Mouse (Mus musculus) brown adipose tissue, adult 24 weeks (tissue): Measurements from ENCODE around the gene Atat1. TPM values are rescaled to one million over a fixed set of nuclear protein-coding genes. Genes with fewer than 3 reads are reported as not detected.

Experiments used
- H3K27ac ChIP-seq: fragments of 200-500 bp; replicated peaks from 2 replicates; pipeline ENCODE4 v1.5.1; 2012; ENCODE audit warnings: low read depth, mild to moderate bottlenecking, low read length
- H3K4me1 ChIP-seq: fragments of 200-500 bp; 2 replicates; pipeline ENCODE4 v1.6.1; 2012; ENCODE audit warnings: low read length, mixed read lengths; ENCODE audit not compliant: control insufficient read depth, insufficient read depth, insufficient read length
- H3K4me3 ChIP-seq: fragments of 200-500 bp; 2 replicates; pipeline ENCODE4 v1.5.1; 2012; ENCODE audit warnings: low read depth, mild to moderate bottlenecking, low read length, moderate library complexity; ENCODE audit not compliant: insufficient read depth
- polyA plus RNA-seq: library from polyadenylated mRNA; stranded (reverse); fragments of >200 nt; gene quantifications from 2 replicates; pipeline ENCODE4 v1.2.4, GENCODE M21; 2012; ENCODE audit not compliant: missing spikeins, insufficient read depth, insufficient read length

Gene Atat1
- polyA plus RNA-seq, 1 experiment = 42.2 TPM

GRCm38 (mm10) chr17:35848112-35848511, 61.8 kb downstream of the Atat1 start:
- Histone ChIP-seq H3K4me3 (no peak overlapping the region), H3K4me1 (no peaks in the 10 kb centered on the region), H3K27ac (no peak overlapping the region)

Other genes starting within 250 kb of the Atat1 start
- gene Vars2, start 242.5 kb downstream of the Atat1 start, polyA plus RNA-seq = 18.1 and 18.5 TPM in 2 replicates
- gene Gtf2h4, start 236.3 kb downstream of the Atat1 start, polyA plus RNA-seq = 16.3 and 19.0 TPM in 2 replicates
- gene Ddr1, start 205.5 kb downstream of the Atat1 start, polyA plus RNA-seq = 4.2 and 4.5 TPM in 2 replicates
- 19.2 and 52.4 TPM in 2 replicates for gene Ier3, start 88.4 kb downstream of the Atat1 start, polyA plus RNA-seq
- gene Flot1, start 86.8 kb downstream of the Atat1 start, polyA plus RNA-seq = 38.1 and 61.2 TPM in 2 replicates
- gene Tubb5, start 71.8 kb downstream of the Atat1 start, polyA plus RNA-seq = 32.5 and 58.6 TPM in 2 replicates
- gene Mdc1, start 68.6 kb downstream of the Atat1 start, polyA plus RNA-seq = 3.0 and 3.3 TPM in 2 replicates
- 1.4 and 2.8 TPM in 2 replicates for gene Nrm, start 48.8 kb downstream of the Atat1 start, polyA plus RNA-seq
- 7.4 and 8.8 TPM in 2 replicates for gene Ppp1r18, start 44.5 kb downstream of the Atat1 start, polyA plus RNA-seq
- 17.0 and 26.4 TPM in 2 replicates for gene Dhx16, start 30.3 kb downstream of the Atat1 start, polyA plus RNA-seq
- gene 2310061I04Rik, start 12.6 kb downstream of the Atat1 start, polyA plus RNA-seq = 125 and 142 TPM in 2 replicates
- gene Mrps18b, start 6.3 kb upstream of the Atat1 start, polyA plus RNA-seq = 111 and 132 TPM in 2 replicates
- 13.4 and 49.3 TPM in 2 replicates for gene Ppp1r10, start 6.4 kb upstream of the Atat1 start, polyA plus RNA-seq
- 69.2 and 77.7 TPM in 2 replicates for gene Abcf1, start 59.7 kb upstream of the Atat1 start, polyA plus RNA-seq
- gene Gnl1, start 69.8 kb upstream of the Atat1 start, polyA plus RNA-seq = 13.5 and 14.5 TPM in 2 replicates
- 5.3 and 6.8 TPM in 2 replicates for gene Prr3, start 70.2 kb upstream of the Atat1 start, polyA plus RNA-seq
- gene H2-T24, start 110.5 kb upstream of the Atat1 start, polyA plus RNA-seq = 3.3 and 3.9 TPM in 2 replicates
- gene H2-T23, start 122.8 kb upstream of the Atat1 start, polyA plus RNA-seq = 16.3 and 22.1 TPM in 2 replicates
- gene H2-T22, start 132.7 kb upstream of the Atat1 start, polyA plus RNA-seq = 57.5 and 83.0 TPM in 2 replicates
- not detected in 2 replicates for gene Gm6034, start 132.9 kb upstream of the Atat1 start, polyA plus RNA-seq
- not detected in 2 replicates for gene Gm11127, start 148.3 kb upstream of the Atat1 start, polyA plus RNA-seq
- not detected in 2 replicates for gene Gm19684, start 211.6 kb upstream of the Atat1 start, polyA plus RNA-seq
- not detected in 2 replicates for gene Gm7030, start 219.3 kb upstream of the Atat1 start, polyA plus RNA-seq